8 mouse cellular contexts compared by ENCODE assay signal in the genomic region with DNA sequence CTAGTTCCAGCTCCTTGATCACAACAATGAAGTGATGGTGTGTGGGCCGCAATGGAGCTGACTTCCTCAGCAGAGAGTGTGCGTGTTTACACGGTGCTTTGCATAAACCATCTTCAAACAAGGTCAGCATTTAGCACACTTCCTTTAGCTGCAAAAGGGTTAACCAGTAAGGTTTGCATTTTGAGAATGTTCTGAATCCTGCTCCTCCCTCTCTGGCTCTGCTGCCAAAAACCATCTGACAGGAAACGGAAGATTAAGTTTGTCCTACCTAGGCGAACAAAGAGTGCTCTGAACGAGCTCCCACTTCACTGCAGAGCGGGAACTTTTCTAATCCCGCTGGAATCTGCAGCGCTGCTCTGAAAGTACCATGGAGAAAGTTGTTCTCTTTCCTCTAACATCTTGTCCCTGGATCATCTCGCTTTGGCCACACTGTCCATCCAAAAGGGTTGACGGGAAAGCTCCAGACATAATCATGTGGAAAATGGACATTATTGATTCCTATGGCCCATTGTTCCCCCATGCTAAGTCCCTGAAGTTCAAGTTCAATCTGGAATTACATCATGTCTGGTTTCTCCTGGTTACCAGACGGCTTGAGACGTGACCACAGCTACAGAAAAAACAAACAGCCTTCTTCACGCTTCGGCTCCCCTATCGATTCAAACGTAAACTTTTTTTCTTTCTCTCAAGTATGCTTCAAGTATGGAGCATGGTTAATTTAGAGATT.
DNase-seq lines count a peak whose midpoint lies in the region; ATAC-seq and TF ChIP-seq lines count a peak whose summit lies in the region.

No protein-coding gene starts in this region.

- no peak for TF ChIP-seq EP300 in CH12.LX (IDR thresholded peaks at IDR 0.05; ENCODE audit: low read length)

- no peaks in the 10 kb centered on the region for H3K9me3 ChIP-seq in CH12.LX (replicated peaks; ENCODE audit: low read length)
- H3K9me3 ChIP-seq in intestine, embryonic 14.5 days (ENCODE audit: control insufficient read depth, low read length) = no peaks in the 10 kb centered on the region

- no peak for TF ChIP-seq POLR2A in CH12.LX (IDR thresholded peaks at IDR 0.05; ENCODE audit: low read depth, low read length)
- TF ChIP-seq POLR2A in lung, adult 2 months (IDR thresholded peaks at IDR 0.05; ENCODE audit: borderline replicate concordance, extremely low read depth, low read depth, low read length) = peak; percentile 20; the same call in 1 of the 2 replicates

- WGBS in intestine, embryonic 14.5 days = 11% methylated on average over 17 of the region's 17 CpGs
- 7% methylated on average over 17 of the region's 17 CpGs for WGBS in lung, adult 2 months

- in situ Hi-C loops in CH12.LX (cut with MboI; ENCODE audit: low pct_ligation_motif_present, low pct_unique_long_range_greater_than_20kb, low sequenced_read_pairs) = no loop called here

- peak; percentile 54; the same call in 1 of the 2 replicates for ATAC-seq in intestine, embryonic 14.5 days (replicated peaks; ENCODE audit: low FRiP score, low TSS enrichment, low read depth)

- no peaks in the 10 kb centered on the region for H3K79me2 ChIP-seq in CH12.LX (replicated peaks; ENCODE audit: control insufficient read depth, extremely low read depth, insufficient read depth, poor library complexity, severe bottlenecking)

- dilution Hi-C loops in CH12.LX (cut with MboI; ENCODE audit: extremely low pct_ligation_motif_present, extremely low pct_unique_long_range_greater_than_20kb, low sequenced_read_pairs) = no loop called here

- H3K9ac ChIP-seq in CH12.LX (ENCODE audit: insufficient read depth, low read depth) = no peak overlapping the region
- H3K9ac ChIP-seq in intestine, embryonic 14.5 days (ENCODE audit: low read length) = peak overlapping the region; percentile 20; the same call in 1 of the 2 replicates

- peaks cover 3 to 21% of the 10 kb centered on the region in 2 experiments; a peak in 2 of 4 replicates for H3K4me1 ChIP-seq in CH12.LX (ENCODE audit: control insufficient read depth in 1 of 2, insufficient read depth in 2 of 2)
- H3K4me1 ChIP-seq in intestine, embryonic 14.5 days (replicated peaks; ENCODE audit: control insufficient read depth, insufficient read depth, low read length) = peaks cover 42% of the 10 kb centered on the region
- peaks cover 27% of the 10 kb centered on the region for H3K4me1 ChIP-seq in lung, adult 2 months (ENCODE audit: control insufficient read depth, insufficient read depth, low read length)

- no peak for TF ChIP-seq RAD21 in CH12.LX (IDR thresholded peaks at IDR 0.05; ENCODE audit: low read depth, low read length)

- peak; percentile 48 for DNase-seq in CH12.LX (ENCODE audit: extremely low read depth)
- DNase-seq in brain, adult 2 months (ENCODE audit: low read depth, low spot score) = peak; percentile 61
- DNase-seq in gastrocnemius, postnatal 25 days = peak; percentile 50
- DNase-seq in intestine, embryonic 14.5 days (ENCODE audit: low spot score) = peak; percentile 73
- DNase-seq in lung, adult 2 months = peak; percentile 52
- DNase-seq in ovary, postnatal 14 days (ENCODE audit: low spot score) = peak; percentile 15
- DNase-seq in cerebellum, adult 9-11 months = no peak
- DNase-seq in urinary bladder, adult 2 months (ENCODE audit: low spot score) = no peak

- H3K27me3 ChIP-seq in CH12.LX (replicated peaks) = no peaks in the 10 kb centered on the region
- no peaks in the 10 kb centered on the region for H3K27me3 ChIP-seq in intestine, embryonic 14.5 days (replicated peaks; ENCODE audit: control insufficient read depth, insufficient read depth, low read length)

- no peak overlapping the region for H3K27ac ChIP-seq in CH12.LX (ENCODE audit: insufficient read depth, low read depth)
- H3K27ac ChIP-seq in intestine, embryonic 14.5 days (ENCODE audit: low read depth) = peak overlapping the region; percentile 93

- no peak overlapping the region for H3K4me2 ChIP-seq in CH12.LX (ENCODE audit: insufficient read depth, low read depth, poor library complexity, severe bottlenecking)
- peak overlapping the region; percentile 29 for H3K4me2 ChIP-seq in intestine, embryonic 14.5 days (ENCODE audit: low read length)

- no peak for TF ChIP-seq CTCF in CH12.LX (conservative IDR thresholded peaks at IDR 0.05 in 1 of 2, IDR thresholded peaks at IDR 0.05 in 1 of 2; ENCODE audit: low read depth in 2 of 2, low read length in 2 of 2)
- no peak for TF ChIP-seq CTCF in lung, adult 2 months (IDR thresholded peaks at IDR 0.05; ENCODE audit: insufficient read depth, low read length)

- H3K4me3 ChIP-seq in CH12.LX (replicated peaks in 1 of 3; ENCODE audit: low read depth in 2 of 3, low read length in 2 of 3, poor library complexity in 1 of 3) = no peak overlapping the region
- no peak overlapping the region for H3K4me3 ChIP-seq in intestine, embryonic 14.5 days (ENCODE audit: low read depth, low read length)
- peak overlapping the region; percentile 59 for H3K4me3 ChIP-seq in lung, adult 2 months (replicated peaks; ENCODE audit: extremely low read depth, low read depth, low read length)

- H3K36me3 ChIP-seq in CH12.LX (replicated peaks in 1 of 2; ENCODE audit: control insufficient read depth in 1 of 2, insufficient read depth in 1 of 2, low read length in 1 of 2) = no peaks in the 10 kb centered on the region
- H3K36me3 ChIP-seq in intestine, embryonic 14.5 days (ENCODE audit: control insufficient read depth, insufficient read depth, low read length) = peaks cover 22% of the 10 kb centered on the region

TF ChIP-seq in CH12.LX, 34 proteins besides CTCF, POLR2A, EP300 and RAD21:
- TF ChIP-seq TCF12 (IDR thresholded peaks at IDR 0.05; ENCODE audit: low read depth, low read length) = no peak
- no peak for TF ChIP-seq IRF4 (IDR thresholded peaks at IDR 0.05; ENCODE audit: low read depth, low read length)
- TF ChIP-seq MAX (IDR thresholded peaks at IDR 0.05; ENCODE audit: low read length) = no peak
- no peak for TF ChIP-seq PAX5 (IDR thresholded peaks at IDR 0.05; ENCODE audit: low read length)

Comparison
In these comparisons a context has a peak if more than half of its experiments do, and no peak if none do; other contexts are left out.
1. DNase-seq: peak in CH12.LX (single experiment), brain, adult 2 months (single experiment), gastrocnemius, postnatal 25 days (single experiment), intestine, embryonic 14.5 days (single experiment), lung, adult 2 months (single experiment) and ovary, postnatal 14 days (single experiment); none in cerebellum, adult 9-11 months (single experiment) and urinary bladder, adult 2 months (single experiment).